Mouse (Mus musculus): Measurements from ENCODE around the gene Eif5a.
"Not testable (repeated sequence)": the region's sequence is repeated elsewhere in the genome, so short reads cannot be mapped to it uniquely, and the experiment has no call there.

Eif5a gene

GRCm38 (mm10) chr11:69921114-69922011 is at the start of gene Eif5a:
Gene Eif5a (minus strand): TSS chr11:69921958.
- DNase-seq (ENCODE audit: low spot score): peak; percentile 100

DNA sequence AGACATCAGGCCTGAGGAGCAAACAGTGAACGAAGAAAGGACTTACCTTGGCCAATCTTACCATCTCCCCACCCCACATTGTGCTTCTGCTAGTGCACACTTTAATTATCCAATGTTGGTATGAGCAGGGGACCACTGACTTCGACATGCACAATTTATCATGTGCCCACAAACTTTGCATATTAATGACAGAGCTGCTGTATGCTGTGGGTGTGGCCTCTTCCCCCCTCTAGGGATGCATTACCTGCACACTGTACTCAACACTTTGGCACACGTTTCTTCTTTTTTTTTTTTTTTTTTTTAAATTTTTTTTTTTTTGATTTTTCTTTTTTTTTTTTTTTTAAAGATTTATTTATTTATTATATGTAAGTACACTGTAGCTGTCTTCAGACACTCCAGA is 49.0 kb upstream of the Eif5a start:
- DNase-seq (ENCODE audit: low spot score): no peak

- no peak for DNase-seq (ENCODE audit: low spot score)
Measured at GRCm38 (mm10) chr11:69970222-69970621, 48.5 kb upstream of the Eif5a start.

- DNase-seq (ENCODE audit: low spot score): no peak
Measured at GRCm38 (mm10) chr11:69968793-69969192, 47.0 kb upstream of the Eif5a start.

- no peak for DNase-seq (ENCODE audit: low spot score)
Measured at GRCm38 (mm10) chr11:69966860-69967517, 45.2 kb upstream of the Eif5a start.

GRCm38 (mm10) chr11:69966006-69966859 is 44.5 kb upstream of the Eif5a start:
- peak; percentile 31 for DNase-seq (ENCODE audit: low spot score)

DNA sequence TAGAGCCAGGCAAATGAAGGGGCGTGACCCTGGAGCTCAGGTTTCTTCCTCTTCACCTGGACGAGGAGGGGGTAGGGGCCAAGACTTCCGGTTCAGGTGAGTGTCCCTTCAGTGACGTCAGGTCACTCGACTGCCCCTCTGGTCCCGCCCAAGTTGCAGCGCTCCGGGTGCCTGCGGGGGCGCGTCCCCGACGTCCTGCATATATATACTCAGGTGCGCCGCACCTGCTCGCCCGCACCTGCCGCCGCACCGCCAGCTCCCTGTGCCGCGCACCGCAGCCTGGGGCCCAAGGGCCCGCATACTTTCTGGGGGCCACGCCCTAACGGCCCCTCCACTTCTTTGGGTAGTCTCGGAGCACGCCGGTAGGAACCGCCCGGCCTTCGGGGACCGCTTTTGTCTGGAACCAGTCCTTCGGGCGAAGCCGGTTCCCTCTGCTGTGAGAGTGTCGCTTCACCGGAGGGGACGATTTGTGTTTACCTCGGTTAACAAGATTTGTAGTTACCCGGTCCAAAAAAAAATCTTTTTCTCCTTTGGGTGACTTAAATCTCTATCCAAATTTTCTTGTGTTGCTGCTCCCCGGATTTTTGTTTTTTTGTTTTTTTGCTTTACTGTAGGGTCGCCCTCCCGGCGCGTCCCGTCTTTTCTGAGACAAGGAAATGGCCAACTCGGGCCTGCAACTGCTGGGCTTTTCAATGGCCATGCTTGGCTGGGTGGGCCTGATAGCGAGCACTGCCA is 43.7 kb upstream of the Eif5a start:
- DNase-seq (ENCODE audit: low spot score): peak; percentile 42

- DNase-seq (ENCODE audit: low spot score): no peak
Measured at GRCm38 (mm10) chr11:69964650-69965270, 43.0 kb upstream of the Eif5a start, which contains the start of gene Cldn7. Gene Cldn7 (plus strand): TSS chr11:69964779.

DNA sequence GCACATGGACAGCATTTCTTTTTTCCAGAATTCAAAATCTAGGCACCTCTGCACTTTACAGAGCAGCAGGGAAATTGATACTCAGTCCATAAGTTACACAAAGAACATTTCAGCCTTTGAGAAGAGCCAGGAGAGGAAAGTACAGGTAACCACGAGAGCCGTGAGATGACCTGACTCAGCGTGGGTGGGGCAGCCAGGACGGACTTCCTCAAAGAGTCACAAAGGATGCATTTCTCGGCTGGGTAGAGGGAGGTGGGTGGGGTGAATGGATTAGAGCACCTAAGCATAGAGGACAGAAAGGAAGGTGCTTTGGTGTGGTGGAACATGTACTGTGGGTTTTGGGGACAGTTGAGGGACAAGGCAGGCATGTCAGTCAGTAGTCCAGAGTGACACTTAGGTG is 40.1 kb upstream of the Eif5a start:
- no peak for DNase-seq (ENCODE audit: low spot score)

DNA sequence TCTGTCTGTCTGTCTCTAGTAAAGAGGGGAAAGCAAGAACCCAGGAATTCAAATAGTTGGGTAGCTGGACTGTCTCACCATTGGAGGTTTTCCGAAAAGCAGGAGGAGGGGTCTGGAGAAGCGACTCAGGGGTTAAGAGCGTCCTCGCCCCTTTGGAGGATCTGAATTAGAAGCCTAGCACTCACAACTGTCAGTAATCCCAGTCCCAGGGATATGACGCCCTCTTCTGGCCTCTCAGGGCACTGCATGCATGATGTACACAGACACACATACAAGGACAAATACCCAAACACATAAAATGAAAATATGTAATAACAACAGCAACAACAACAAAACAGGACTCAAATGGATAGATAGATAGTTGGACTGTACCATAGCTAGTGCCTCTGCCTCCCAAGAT is 38.9 kb upstream of the Eif5a start:
- DNase-seq (ENCODE audit: low spot score): no peak

DNA sequence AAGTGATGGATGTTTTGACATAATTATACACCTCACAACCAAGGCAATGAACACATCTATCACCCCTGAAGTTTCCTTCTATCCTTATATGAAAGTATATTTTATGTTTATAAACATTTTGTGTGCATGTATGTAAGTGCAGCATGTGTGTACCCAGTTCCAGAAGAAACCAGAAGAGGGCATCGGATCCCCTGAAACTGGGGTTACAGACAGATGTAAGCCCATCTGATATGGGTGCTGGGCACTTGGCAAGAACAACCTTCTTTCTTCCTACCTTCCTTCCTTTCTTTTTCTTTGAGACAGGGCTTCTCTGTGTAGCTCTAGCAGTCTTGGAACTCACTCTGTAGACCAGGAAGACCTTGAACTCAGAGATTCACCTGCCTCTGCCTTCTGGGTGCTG is 34.5 kb upstream of the Eif5a start:
- no peak for DNase-seq (ENCODE audit: low spot score)

DNA sequence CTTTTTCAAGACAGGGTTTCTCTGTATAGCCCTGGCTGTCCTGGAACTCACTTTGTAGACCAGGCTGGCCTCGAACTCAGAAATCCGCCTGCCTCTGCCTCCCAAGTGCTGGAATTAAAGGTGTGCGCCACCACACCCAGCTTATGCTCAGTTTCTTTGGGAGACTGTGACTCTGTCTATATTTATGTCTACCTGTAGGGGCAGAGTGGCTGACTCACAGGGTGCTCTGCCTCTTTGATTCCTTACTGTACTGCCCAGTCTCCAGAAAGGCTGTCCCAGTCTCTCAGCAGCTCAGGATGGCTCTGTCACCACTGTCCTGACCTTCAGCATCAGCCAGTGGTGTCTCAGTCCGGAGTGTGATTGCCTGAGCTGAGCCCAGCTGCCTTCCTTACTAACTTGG is 33.9 kb upstream of the Eif5a start:
- not testable (repeated sequence) for DNase-seq (ENCODE audit: low spot score)

- no peak for DNase-seq (ENCODE audit: low spot score)
Measured at GRCm38 (mm10) chr11:69953267-69953915, 31.6 kb upstream of the Eif5a start.

DNA sequence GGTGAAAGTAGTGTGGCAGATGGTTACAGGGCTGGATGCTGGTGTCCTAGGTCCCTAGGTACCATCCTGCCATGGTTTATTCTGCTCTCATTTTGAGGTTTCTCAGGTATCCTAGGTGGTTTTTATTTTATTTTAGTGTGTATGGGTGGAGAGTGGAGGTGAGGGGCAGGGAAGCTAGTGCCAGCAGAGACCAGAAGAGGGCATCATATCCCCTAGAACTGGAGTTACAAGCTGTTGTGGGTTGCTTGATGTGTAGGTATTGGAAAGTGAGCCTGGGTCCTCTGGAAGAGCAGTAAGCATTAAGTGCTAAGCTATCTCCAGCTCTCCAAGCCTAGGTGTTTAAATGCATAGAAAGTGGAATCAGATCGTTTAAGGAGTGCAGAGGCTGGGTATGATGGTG is 30.5 kb upstream of the Eif5a start:
- DNase-seq (ENCODE audit: low spot score): no peak

GRCm38 (mm10) chr11:69950807-69951459 is 29.2 kb upstream of the Eif5a start:
- peak; percentile 57 for DNase-seq (ENCODE audit: low spot score)

GRCm38 (mm10) chr11:69948763-69949150 is 27.0 kb upstream of the Eif5a start:
- peak; percentile 97 for DNase-seq (ENCODE audit: low spot score)

DNA sequence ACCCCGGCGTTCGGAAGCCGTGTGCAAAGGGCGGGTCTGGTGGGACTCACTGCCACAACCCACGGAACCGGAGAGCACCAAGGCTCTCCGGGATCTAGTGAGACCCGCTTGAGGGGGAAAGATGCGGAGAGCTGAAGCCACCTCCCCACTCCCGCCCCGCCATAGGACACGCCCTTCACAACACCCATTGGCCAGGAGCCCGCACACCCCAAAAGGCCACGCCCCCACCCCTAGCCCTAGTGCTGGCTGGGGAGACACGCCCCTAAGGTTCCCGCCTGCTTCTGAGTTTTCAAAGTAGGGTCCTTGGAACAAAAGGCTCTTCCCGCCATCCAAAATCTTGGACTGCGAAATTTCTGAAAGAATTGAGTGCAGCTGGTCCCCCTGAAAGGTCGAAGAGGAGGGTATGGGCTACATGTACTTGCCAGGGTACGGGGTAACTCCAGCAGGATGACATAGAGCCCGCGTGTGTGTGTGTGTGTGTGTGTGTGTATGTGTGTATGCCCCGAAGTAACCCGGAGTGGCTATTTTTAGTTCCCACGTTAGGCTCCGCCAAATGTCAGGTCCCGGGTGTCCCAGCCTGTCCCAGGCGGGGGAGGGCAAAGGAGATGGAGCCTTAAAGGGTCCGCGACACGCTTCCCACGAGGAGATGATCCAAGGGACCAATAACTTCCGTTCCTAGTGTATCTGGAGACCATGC is 26.5 kb upstream of the Eif5a start, which contains the start of gene Slc2a4:
TSS of gene Slc2a4 (minus strand) at position 123 of the 697 bp plus-strand sequence.
- DNase-seq (ENCODE audit: low spot score): peak; percentile 99

- DNase-seq (ENCODE audit: low spot score): peak; percentile 70
Measured at GRCm38 (mm10) chr11:69947337-69948065, 25.7 kb upstream of the Eif5a start.

Measured in embryo, embryonic 10.5 days (tissue).